Mouse (Mus musculus): Measurements from ENCODE around the gene Fdxacb1. TPM values are rescaled to one million over a fixed set of nuclear protein-coding genes. Genes with fewer than 3 reads are reported as not detected.

Fdxacb1 gene
- total RNA-seq, 2 experiments from 2014 or later, result 4.4 to 6.0 TPM

GRCm38 (mm10) chr9:50795266-50795665 is 27.2 kb downstream of the Fdxacb1 start:
- no peak for DNase-seq (ENCODE audit: low spot score in 2 of 2)
- intact Hi-C loops (cut with DNase I), result no loop called here

GRCm38 (mm10) chr9:50796776-50797175 is 28.7 kb downstream of the Fdxacb1 start:
- no peak for DNase-seq (ENCODE audit: low spot score in 2 of 2)
- intact Hi-C loops (cut with DNase I), result no loop called here

GRCm38 (mm10) chr9:50797641-50798040 is 29.6 kb downstream of the Fdxacb1 start:
- intact Hi-C loops (cut with DNase I), result loop anchor here (2.0 kb wide), 1 partner anchor 355 kb away; no protein-coding TSS in a partner anchor
- no peak for DNase-seq (ENCODE audit: low spot score in 2 of 2)

DNA sequence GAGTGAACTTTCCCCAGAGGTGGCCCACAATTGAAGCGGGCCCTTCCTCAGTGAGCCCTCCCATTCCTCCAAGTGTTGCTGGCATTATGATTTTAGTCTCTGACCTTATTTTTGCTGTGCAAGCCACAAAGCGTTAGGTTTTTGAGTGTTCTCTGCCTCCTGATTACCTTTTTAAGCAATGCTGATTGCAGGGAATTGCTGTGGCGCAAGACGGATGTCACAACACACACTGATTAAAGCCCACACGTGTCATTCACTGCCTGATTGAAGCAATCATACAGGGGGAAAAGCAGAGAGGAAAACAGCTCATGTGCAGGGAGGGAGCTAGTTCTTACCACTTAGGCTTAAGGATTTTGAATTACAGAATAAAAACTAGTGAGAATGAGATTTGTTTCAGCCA is 30.3 kb downstream of the Fdxacb1 start:
- no peak for DNase-seq (ENCODE audit: low spot score in 2 of 2)
- intact Hi-C loops (cut with DNase I), result loop anchor here (2.0 kb wide), 1 partner anchor 354 kb away; no protein-coding TSS in a partner anchor

DNA sequence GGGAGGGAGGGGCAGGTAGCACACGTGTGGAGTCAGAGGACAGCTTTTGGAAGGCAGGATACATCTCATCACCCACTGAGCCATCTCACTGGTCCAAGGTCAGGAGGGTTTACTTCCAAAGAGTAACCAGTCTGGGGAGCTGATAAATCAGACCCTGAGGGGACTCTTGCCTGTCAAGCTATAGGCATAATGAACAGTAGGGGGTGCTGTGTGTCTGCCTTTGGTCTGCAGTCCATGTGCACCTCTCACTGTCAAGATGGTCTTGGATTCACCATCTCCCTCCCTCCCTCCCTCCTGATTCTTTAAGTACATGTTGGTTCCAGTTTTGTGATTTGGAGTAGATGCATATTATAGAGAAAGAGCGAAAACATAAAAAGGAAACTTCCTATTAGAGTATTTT is 32.9 kb downstream of the Fdxacb1 start:
- intact Hi-C loops (cut with DNase I), result no loop called here
- DNase-seq (ENCODE audit: low spot score in 2 of 2), result no peak

DNA sequence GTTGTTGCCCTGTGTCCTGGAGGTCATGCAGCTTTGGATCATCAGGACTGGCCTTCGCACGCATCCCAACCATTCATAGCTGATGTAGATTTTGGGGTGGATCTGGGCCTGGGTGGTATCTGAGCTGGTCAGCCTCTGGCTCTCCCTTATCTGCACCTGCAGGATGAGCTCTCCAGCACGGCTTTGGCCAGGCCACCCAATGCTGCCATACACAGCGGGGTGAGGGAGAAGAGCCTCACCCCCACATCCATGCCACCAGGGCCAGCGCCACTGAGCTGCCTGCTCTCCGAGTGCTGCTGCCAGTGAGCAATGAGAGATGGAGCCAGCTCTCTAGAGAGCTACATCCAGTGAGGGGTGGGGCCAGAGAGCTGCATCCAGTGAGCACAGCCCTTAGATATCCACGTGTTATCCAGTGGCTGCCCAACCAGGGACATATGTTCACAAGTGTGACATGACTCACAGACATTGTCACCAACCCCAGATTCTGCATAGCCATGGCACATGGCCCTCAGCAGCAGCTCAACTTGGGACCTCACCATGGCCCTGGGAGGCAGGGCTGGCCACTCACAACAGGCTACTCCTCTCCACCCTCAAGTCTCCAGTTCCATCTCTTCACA is 35.1 kb downstream of the Fdxacb1 start:
- no peak for DNase-seq (ENCODE audit: low spot score in 2 of 2)
- intact Hi-C loops (cut with DNase I), result no loop called here

GRCm38 (mm10) chr9:50808471-50808870 is 40.4 kb downstream of the Fdxacb1 start:
- intact Hi-C loops (cut with DNase I), result no loop called here
- DNase-seq (ENCODE audit: low spot score in 2 of 2), result no peak

GRCm38 (mm10) chr9:50809146-50809545 is 41.1 kb downstream of the Fdxacb1 start:
- intact Hi-C loops (cut with DNase I), result no loop called here
- DNase-seq (ENCODE audit: low spot score in 2 of 2), result no peak

- intact Hi-C loops (cut with DNase I), result no loop called here
- DNase-seq (ENCODE audit: low spot score in 2 of 2), result no peak
Observed at GRCm38 (mm10) chr9:50811187-50811586, 43.2 kb downstream of the Fdxacb1 start.

- intact Hi-C loops (cut with DNase I), result no loop called here
- DNase-seq (ENCODE audit: low spot score in 2 of 2), result no peak
Observed at GRCm38 (mm10) chr9:50811746-50812145, 43.7 kb downstream of the Fdxacb1 start.

GRCm38 (mm10) chr9:50813796-50814195 is 45.8 kb downstream of the Fdxacb1 start:
- DNase-seq (ENCODE audit: low spot score in 2 of 2), result no peak
- intact Hi-C loops (cut with DNase I), result no loop called here

- intact Hi-C loops (cut with DNase I), result no loop called here
Observed at GRCm38 (mm10) chr9:50815666-50816065, 47.6 kb downstream of the Fdxacb1 start.

DNA sequence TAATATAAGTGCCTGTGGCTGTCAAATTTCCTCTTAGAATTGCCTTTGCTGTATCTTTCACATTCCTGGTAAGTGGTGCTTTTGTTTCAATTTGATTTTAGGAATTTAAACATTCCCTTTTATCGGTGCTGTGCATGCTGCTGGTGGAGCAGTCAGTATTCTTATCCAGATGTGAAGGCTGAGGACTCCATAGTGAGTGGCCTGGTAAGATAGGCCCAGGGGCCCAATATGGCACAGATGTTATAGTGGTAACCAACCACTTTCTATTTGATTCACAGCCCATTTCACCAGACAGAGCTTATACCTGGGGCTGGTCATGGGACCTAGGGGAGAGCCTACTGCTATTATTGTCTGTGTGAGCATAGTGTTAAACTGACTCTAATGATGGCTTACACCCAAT is 48.5 kb downstream of the Fdxacb1 start:
- no peak for DNase-seq (ENCODE audit: low spot score in 2 of 2)
- intact Hi-C loops (cut with DNase I), result no loop called here

More at GRCm38 (mm10) chr9:50815666-50816065, 47.6 kb downstream of the Fdxacb1 start:
- no peak for DNase-seq (ENCODE audit: low spot score in 2 of 2)

DNA sequence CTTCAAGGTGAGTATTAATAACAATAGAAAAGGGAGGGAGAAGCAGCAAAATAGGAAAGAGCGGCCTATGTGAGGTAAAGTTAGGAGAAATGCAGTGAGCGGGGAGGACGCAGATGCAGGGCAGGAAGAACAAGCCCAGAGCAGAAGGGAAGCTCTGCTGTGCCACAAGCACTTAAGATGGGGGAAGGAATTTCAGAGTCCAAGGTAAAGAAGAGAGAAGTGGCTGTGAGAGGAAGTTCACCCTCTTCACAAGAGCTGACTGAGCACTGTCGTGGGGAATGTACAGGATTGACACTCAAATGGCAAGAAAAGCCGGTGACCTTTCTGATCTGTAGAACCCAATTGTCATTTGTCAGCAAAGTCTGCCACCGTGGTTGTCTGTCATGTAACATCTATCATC is 50.0 kb downstream of the Fdxacb1 start:
- no peak for DNase-seq (ENCODE audit: low spot score in 2 of 2)
- intact Hi-C loops (cut with DNase I), result no loop called here

GRCm38 (mm10) chr9:50819716-50820115 is 51.7 kb downstream of the Fdxacb1 start:
- DNase-seq (ENCODE audit: low spot score in 2 of 2), result peak; percentile 24 to 32
- intact Hi-C loops (cut with DNase I), result no loop called here

GRCm38 (mm10) chr9:50821651-50822050 is 53.6 kb downstream of the Fdxacb1 start:
- DNase-seq (ENCODE audit: low spot score in 2 of 2), result no peak
- intact Hi-C loops (cut with DNase I), result no loop called here

DNA sequence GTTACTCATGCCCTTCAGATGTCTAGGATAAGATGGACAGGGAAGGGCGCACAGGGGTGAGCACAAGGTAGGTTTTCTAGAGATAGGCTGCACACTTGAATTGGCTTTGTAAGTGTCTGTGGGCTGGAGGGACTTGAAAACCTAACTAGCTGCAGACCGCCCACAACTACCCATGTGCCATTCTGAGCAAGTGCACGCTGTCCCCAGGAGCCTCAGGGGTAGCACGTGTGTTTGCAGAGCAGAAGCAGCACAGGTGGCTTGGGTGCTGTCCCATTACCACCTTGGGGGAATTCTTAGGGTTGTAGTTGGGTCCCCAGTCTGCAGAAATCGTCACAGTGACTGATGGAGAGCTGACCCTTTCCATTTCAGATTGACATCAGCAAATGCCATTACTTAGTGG is 54.2 kb downstream of the Fdxacb1 start:
- DNase-seq (ENCODE audit: low spot score in 2 of 2), result peak in 1 of 2 experiments; percentile 26
- intact Hi-C loops (cut with DNase I), result no loop called here

Other genes starting within 250 kb of the Fdxacb1 start
- gene Pts, start 239.5 kb upstream of the Fdxacb1 start, total RNA-seq (2021), result 10 to 100 TPM; 33.4 to 34.0 TPM
- 10 to 100 TPM; 24.7 to 26.7 TPM for gene Il18, start 213.4 kb upstream of the Fdxacb1 start, total RNA-seq (2021)
- 1 to 10 TPM; 2.7 to 3.1 TPM for gene Bco2, start 213.1 kb upstream of the Fdxacb1 start, total RNA-seq (2021)
- not detected for gene Tex12, start 206.9 kb upstream of the Fdxacb1 start, total RNA-seq (2021)
- gene Sdhd, start 164.4 kb upstream of the Fdxacb1 start, total RNA-seq (2021), result 100 to 1,000 TPM; 105 to 110 TPM
- 100 to 1,000 TPM; 218 to 255 TPM for gene Timm8b, start 164.3 kb upstream of the Fdxacb1 start, total RNA-seq (2021)
- 1 to 10 TPM; 3.1 to 3.7 TPM for gene Pih1d2, start 150.9 kb upstream of the Fdxacb1 start, total RNA-seq (2021)
- 10 to 100 TPM; 23.0 to 25.3 TPM for gene Nkapd1, start 150.8 kb upstream of the Fdxacb1 start, total RNA-seq (2021)
- gene Dlat, start 108.5 kb upstream of the Fdxacb1 start, total RNA-seq (2021), result 100 to 1,000 TPM; 116 to 117 TPM
- gene Dixdc1, start 28.7 kb upstream of the Fdxacb1 start, total RNA-seq (2021), result 10 to 100 TPM; 79.6 to 82.8 TPM
- 1 to 10 TPM; 2.4 to 3.2 TPM for gene 2310030G06Rik, start 21.7 kb upstream of the Fdxacb1 start, total RNA-seq (2021)
- 100 to 1,000 TPM; 151 to 182 TPM for gene Cryab, start 16.9 kb upstream of the Fdxacb1 start, total RNA-seq (2021)
- 1 to 10 TPM; 1.2 to 2.4 TPM for gene Hspb2, start 15.9 kb upstream of the Fdxacb1 start, total RNA-seq (2021)
- 10 to 100 TPM; 24.3 to 26.0 TPM for gene Alg9, start 6.8 kb downstream of the Fdxacb1 start, total RNA-seq (2021)
- gene 1110032A03Rik, start 7.3 kb downstream of the Fdxacb1 start, total RNA-seq (2021), result 10 to 100 TPM; 35.2 to 37.2 TPM
- gene Ppp2r1b, start 77.1 kb downstream of the Fdxacb1 start, total RNA-seq (2021), result 10 to 100 TPM; 13.6 to 15.4 TPM
- 10 to 100 TPM; 45.9 to 57.5 TPM for gene Sik2, start 240.8 kb downstream of the Fdxacb1 start, total RNA-seq (2021)

Measured in left cerebral cortex, postnatal 36 days (tissue).